8 mouse cellular contexts compared by ENCODE assay signal in genomic region chr3:139073801-139074483, GRCm38 (mm10). TPM values are rescaled to one million over a fixed set of nuclear protein-coding genes. Genes with fewer than 3 reads are reported as not detected.
DNase-seq lines count a peak whose midpoint lies in the region; ATAC-seq and TF ChIP-seq lines count a peak whose summit lies in the region.

No protein-coding gene starts in this region.

- H3K4me3 ChIP-seq in kidney, embryonic 14.5 days (ENCODE audit: low read length), result peak overlapping the region; percentile 89
- peak overlapping the region; percentile 63 for H3K4me3 ChIP-seq in macrophage (ENCODE audit: inconsistent target)

- H3K79me2 ChIP-seq in macrophage (ENCODE audit: inconsistent target), result peaks cover 54% of the 10 kb centered on the region

- in situ Hi-C loops in Patski (cut with MboI; ENCODE audit: low pct_unique_long_range_greater_than_20kb), result loop anchor here (10.0 kb wide), 1 partner anchor 329 kb away; the partner anchor contains the start of gene Tspan5

- H3K4me1 ChIP-seq in kidney, embryonic 14.5 days (ENCODE audit: control insufficient read depth, insufficient read depth, low read length), result peaks cover 8% of the 10 kb centered on the region; the same call in 1 of the 2 replicates

- TF ChIP-seq CTCF in Patski (IDR thresholded peaks at IDR 0.05), result no peak

- peak overlapping the region; percentile 90 for H3K9ac ChIP-seq in kidney, embryonic 14.5 days (ENCODE audit: low read depth, low read length)

- H3K9me3 ChIP-seq in kidney, embryonic 14.5 days (ENCODE audit: control insufficient read depth, low read length), result no peaks in the 10 kb centered on the region

- peak overlapping the region; percentile 98 for H3K27ac ChIP-seq in kidney, embryonic 14.5 days (ENCODE audit: low read depth, low read length)
- peak overlapping the region; percentile 63 for H3K27ac ChIP-seq in macrophage

- no peak for ATAC-seq in kidney, embryonic 14.5 days (ENCODE audit: low FRiP score, low TSS enrichment)
- ATAC-seq in Patski, result no peak
- 0 out of 2 replicates have a peak, but pooled peaks have one; percentile 2 for ATAC-seq in granulocyte monocyte progenitor cell, adult 5-6 weeks (replicated peaks; ENCODE audit: poor library complexity, severe bottlenecking)
- no peak for ATAC-seq in megakaryocyte progenitor cell, adult 5-6 weeks (replicated peaks; ENCODE audit: poor library complexity)

- H3K4me2 ChIP-seq in kidney, embryonic 14.5 days (replicated peaks; ENCODE audit: low read depth, low read length), result peak overlapping the region; percentile 57

- H3K36me3 ChIP-seq in kidney, embryonic 14.5 days (ENCODE audit: control insufficient read depth, insufficient read depth, low read length), result no peaks in the 10 kb centered on the region
- H3K36me3 ChIP-seq in macrophage (ENCODE audit: inconsistent target), result no peaks in the 10 kb centered on the region

- POLR2A ChIA-PET in Patski (lab: Charles Lee), result interaction anchor here (1.1 kb wide), 1 partner anchor 91 kb away, joined by 3 read pairs; no protein-coding TSS in a partner anchor

- CTCF ChIA-PET in Patski (lab: Charles Lee), result interaction anchor here (1.2 kb wide), 1 partner anchor 13 kb away, joined by 3 read pairs; no protein-coding TSS in a partner anchor

- no peaks in the 10 kb centered on the region for H3K27me3 ChIP-seq in kidney, embryonic 14.5 days (ENCODE audit: control insufficient read depth, insufficient read depth, low read length)
- H3K27me3 ChIP-seq in Patski, result no peaks in the 10 kb centered on the region

- 2% methylated on average over 12 of the region's 12 CpGs for WGBS in kidney, embryonic 14.5 days
- 1% methylated on average over 12 of the region's 12 CpGs for WGBS in macrophage (ENCODE audit: missing documents)

- intact Hi-C loops in left cerebral cortex, postnatal 25 days (cut with DNase I), result loop anchor here (5.0 to 10.0 kb wide), 3 partner anchors 67 to 329 kb away; partner anchors contain the start of gene Tspan5

- no peak for DNase-seq in kidney, postnatal 10 days
- DNase-seq in Patski (ENCODE audit: low read depth, low spot score), result peak; percentile 6
- no peak for DNase-seq in left cerebral cortex, postnatal 25 days (ENCODE audit: low spot score in 2 of 2)
- DNase-seq in right cerebral cortex, postnatal 4 days, result no peak

RNA-seq across cellular contexts. Expression of gene Rap1gds1, which starts 1.1 kb away (rescaled TPM):
- polyA plus RNA-seq in kidney, embryonic 14.5 days (2014; fragmentation: Nextera tagmentation; extraction: Ambion mirVana), result 30.4 and 62.3 TPM in 2 replicates
- 82.1 TPM for polyA plus RNA-seq in Patski (2021)
- total RNA-seq in granulocyte monocyte progenitor cell, adult 5-6 weeks (2014; fragmentation: Nextera tagmentation), result 34.9 and 60.0 TPM in 2 replicates
- total RNA-seq in granulocyte monocyte progenitor cell, adult 5-6 weeks (2017), result 25.2 and 26.2 TPM in 2 replicates
- total RNA-seq in macrophage (2018; cell fraction: chromatin; rRNA removed), result 100 to 1,000 TPM in 25 of 26 experiments, 10 to 100 TPM in 1; 95.0 to 256 (median 172) TPM
- total RNA-seq in macrophage (2018; cell fraction: cytosol; rRNA removed), result 100 to 1,000 TPM in 5 of 26 experiments, 10 to 100 TPM in 21; 69.1 to 104 (median 91.0) TPM
- 100 to 1,000 TPM in 22 of 26 experiments, 10 to 100 TPM in 4; 67.3 to 230 (median 126) TPM for total RNA-seq in macrophage (2018; cell fraction: nucleus; rRNA removed)
- polyA plus RNA-seq in macrophage (2018), result 62.8 to 103 TPM (median 74.0 TPM) in 3 replicates
- total RNA-seq in left cerebral cortex, postnatal 25 days (2021), result 100 to 1,000 TPM; 260 to 270 TPM
- 51.6 and 57.5 TPM in 2 replicates for total RNA-seq in megakaryocyte progenitor cell, adult 5-6 weeks (2015)
- total RNA-seq in megakaryocyte progenitor cell, adult 5-6 weeks (2017), result 19.2 and 27.8 TPM in 2 replicates

Comparison
In these comparisons a context has a peak if more than half of its experiments do, and no peak if none do; other contexts are left out.
1. RNA of gene Rap1gds1, which starts 1.1 kb away (total RNA-seq): 260 to 270 TPM in left cerebral cortex, postnatal 25 days; 19.2 to 57.5 TPM in megakaryocyte progenitor cell, adult 5-6 weeks and 25.2 to 60.0 TPM in granulocyte monocyte progenitor cell, adult 5-6 weeks; every median in the first group is over 4 times any median in the second.